Mouse (Mus musculus): ENCODE measurements around the gene Mycbp. TPM values are rescaled to one million over a fixed set of nuclear protein-coding genes. Genes with fewer than 3 reads are reported as not detected.

Mycbp gene
- 82.4 and 90.3 TPM in 2 replicates for polyA plus RNA-seq (2015; fragmentation: Nextera tagmentation; extraction: Ambion mirVana)

- Histone ChIP-seq H3K4me3 (ENCODE audit: low read depth, low read length) (peak within 1 kb of the TSS; percentile 76), H3K4me2 (replicated peaks; ENCODE audit: low read depth) (peak within 1 kb of the TSS; percentile 84), H3K27me3 (ENCODE audit: control insufficient read depth, insufficient read depth, low read length) (no peaks in the 10 kb centered on the region), H3K36me3 (ENCODE audit: control insufficient read depth, insufficient read depth, low read length) (no peaks in the 10 kb centered on the region), H3K27ac (replicated peaks) (peak within 1 kb of the TSS; percentile 85), H3K9ac (ENCODE audit: low read length) (peak within 1 kb of the TSS; percentile 79), H3K4me1 (replicated peaks; ENCODE audit: control insufficient read depth, insufficient read depth) (no peaks in the 10 kb centered on the region), H3K9me3 (ENCODE audit: control insufficient read depth, low read length) (no peaks in the 10 kb centered on the region)
- ATAC-seq (ENCODE audit: low FRiP score, low TSS enrichment) (peak; percentile 100), DNase-seq (ENCODE audit: low spot score) (peak; percentile 100)
- WGBS = 1% methylated on average over 49 of the region's 49 CpGs
- TF ChIP-seq CTCF (IDR thresholded peaks at IDR 0.05; ENCODE audit: low read depth) (0 out of 2 replicates have a peak, but pooled peaks have one; percentile 9), EP300 (optimal IDR thresholded peaks at IDR 0.05) (no peak)
Measured at GRCm38 (mm10) chr4:123904333-123905125, at the start of gene Mycbp. Gene Mycbp, plus strand, starts transcription at chr4:123904832.

- WGBS = 65% methylated on average over 4 of the region's 4 CpGs
- Histone ChIP-seq H3K4me1 (replicated peaks; ENCODE audit: control insufficient read depth, insufficient read depth) (no peaks in the 10 kb centered on the region), H3K9me3 (ENCODE audit: control insufficient read depth, low read length) (no peaks in the 10 kb centered on the region), H3K27ac (replicated peaks) (no peak overlapping the region), H3K27me3 (ENCODE audit: control insufficient read depth, insufficient read depth, low read length) (no peaks in the 10 kb centered on the region), H3K36me3 (ENCODE audit: control insufficient read depth, insufficient read depth, low read length) (no peaks in the 10 kb centered on the region), H3K4me2 (replicated peaks; ENCODE audit: low read depth) (no peak overlapping the region), H3K4me3 (ENCODE audit: low read depth, low read length) (no peak overlapping the region), H3K9ac (ENCODE audit: low read length) (no peak overlapping the region)
- ATAC-seq (ENCODE audit: low FRiP score, low TSS enrichment) (no peak), DNase-seq (ENCODE audit: low spot score) (no peak)
- TF ChIP-seq CTCF (IDR thresholded peaks at IDR 0.05; ENCODE audit: low read depth) (no peak), EP300 (optimal IDR thresholded peaks at IDR 0.05) (no peak)
Measured at GRCm38 (mm10) chr4:123856888-123857287, 47.7 kb upstream of the Mycbp start.

GRCm38 (mm10) chr4:123858090-123858489, 46.5 kb upstream of the Mycbp start:
- H3K27me3 ChIP-seq (ENCODE audit: control insufficient read depth, insufficient read depth, low read length) = no peaks in the 10 kb centered on the region
- no peaks in the 10 kb centered on the region for H3K9me3 ChIP-seq (ENCODE audit: control insufficient read depth, low read length)
- no peak overlapping the region for H3K4me3 ChIP-seq (ENCODE audit: low read depth, low read length)
- no peak overlapping the region for H3K9ac ChIP-seq (ENCODE audit: low read length)
- DNase-seq (ENCODE audit: low spot score) = no peak
- ATAC-seq (ENCODE audit: low FRiP score, low TSS enrichment) = no peak
- no peak for TF ChIP-seq CTCF (IDR thresholded peaks at IDR 0.05; ENCODE audit: low read depth)
- TF ChIP-seq EP300 (optimal IDR thresholded peaks at IDR 0.05) = no peak
- H3K4me1 ChIP-seq (replicated peaks; ENCODE audit: control insufficient read depth, insufficient read depth) = no peaks in the 10 kb centered on the region
- no peak overlapping the region for H3K4me2 ChIP-seq (replicated peaks; ENCODE audit: low read depth)
- WGBS = 82% methylated on average over 7 of the region's 7 CpGs
- no peak overlapping the region for H3K27ac ChIP-seq (replicated peaks)
- H3K36me3 ChIP-seq (ENCODE audit: control insufficient read depth, insufficient read depth, low read length) = no peaks in the 10 kb centered on the region

GRCm38 (mm10) chr4:123859379-123859778, 45.3 kb upstream of the Mycbp start, which contains the start of gene 4933427I04Rik:
Gene 4933427I04Rik, plus strand, starts transcription at chr4:123859679.
- no peak within 1 kb of the TSS for H3K27ac ChIP-seq (replicated peaks)
- no peak within 1 kb of the TSS for H3K4me2 ChIP-seq (replicated peaks; ENCODE audit: low read depth)
- no peak for TF ChIP-seq CTCF (IDR thresholded peaks at IDR 0.05; ENCODE audit: low read depth)
- no peak for TF ChIP-seq EP300 (optimal IDR thresholded peaks at IDR 0.05)
- H3K9ac ChIP-seq (ENCODE audit: low read length) = no peak within 1 kb of the TSS
- H3K4me3 ChIP-seq (ENCODE audit: low read depth, low read length) = no peak within 1 kb of the TSS
- H3K4me1 ChIP-seq (replicated peaks; ENCODE audit: control insufficient read depth, insufficient read depth) = no peaks in the 10 kb centered on the region
- H3K27me3 ChIP-seq (ENCODE audit: control insufficient read depth, insufficient read depth, low read length) = no peaks in the 10 kb centered on the region
- H3K9me3 ChIP-seq (ENCODE audit: control insufficient read depth, low read length) = no peaks in the 10 kb centered on the region
- WGBS = 85% methylated on average over 3 of the region's 3 CpGs
- DNase-seq (ENCODE audit: low spot score) (no peak), ATAC-seq (ENCODE audit: low FRiP score, low TSS enrichment) (no peak)
- H3K36me3 ChIP-seq (ENCODE audit: control insufficient read depth, insufficient read depth, low read length) = no peaks in the 10 kb centered on the region

- Histone ChIP-seq H3K4me3 (ENCODE audit: low read depth, low read length) (no peak overlapping the region), H3K9me3 (ENCODE audit: control insufficient read depth, low read length) (no peaks in the 10 kb centered on the region), H3K27me3 (ENCODE audit: control insufficient read depth, insufficient read depth, low read length) (no peaks in the 10 kb centered on the region), H3K4me2 (replicated peaks; ENCODE audit: low read depth) (no peak overlapping the region), H3K27ac (replicated peaks) (no peak overlapping the region), H3K4me1 (replicated peaks; ENCODE audit: control insufficient read depth, insufficient read depth) (no peaks in the 10 kb centered on the region), H3K9ac (ENCODE audit: low read length) (no peak overlapping the region), H3K36me3 (ENCODE audit: control insufficient read depth, insufficient read depth, low read length) (no peaks in the 10 kb centered on the region)
- TF ChIP-seq CTCF (IDR thresholded peaks at IDR 0.05; ENCODE audit: low read depth) (no peak), EP300 (optimal IDR thresholded peaks at IDR 0.05) (no peak)
- ATAC-seq (ENCODE audit: low FRiP score, low TSS enrichment) (no peak), DNase-seq (ENCODE audit: low spot score) (no peak)
- WGBS = 49% methylated on average over 2 of the region's 2 CpGs
Measured at GRCm38 (mm10) chr4:123859803-123860202, 44.8 kb upstream of the Mycbp start.

GRCm38 (mm10) chr4:123860621-123861020, 44.0 kb upstream of the Mycbp start:
- Histone ChIP-seq H3K4me2 (replicated peaks; ENCODE audit: low read depth) (no peak overlapping the region), H3K9ac (ENCODE audit: low read length) (no peak overlapping the region), H3K36me3 (ENCODE audit: control insufficient read depth, insufficient read depth, low read length) (no peaks in the 10 kb centered on the region), H3K9me3 (ENCODE audit: control insufficient read depth, low read length) (no peaks in the 10 kb centered on the region), H3K4me3 (ENCODE audit: low read depth, low read length) (no peak overlapping the region), H3K4me1 (replicated peaks; ENCODE audit: control insufficient read depth, insufficient read depth) (no peaks in the 10 kb centered on the region), H3K27me3 (ENCODE audit: control insufficient read depth, insufficient read depth, low read length) (no peaks in the 10 kb centered on the region), H3K27ac (replicated peaks) (no peak overlapping the region)
- no peak for TF ChIP-seq CTCF (IDR thresholded peaks at IDR 0.05; ENCODE audit: low read depth)
- TF ChIP-seq EP300 (optimal IDR thresholded peaks at IDR 0.05) = no peak
- no peak for DNase-seq (ENCODE audit: low spot score)
- no peak for ATAC-seq (ENCODE audit: low FRiP score, low TSS enrichment)
- WGBS = 87% methylated on average over 5 of the region's 5 CpGs
